Mouse (Mus musculus) myocyte (in vitro differentiated cells): ENCODE measurements around the gene Pld5. TPM values are rescaled to one million over a fixed set of nuclear protein-coding genes. Genes with fewer than 3 reads are reported as not detected.

ENCODE experiments used
- H3K27me3 ChIP-seq: one replicate; pipeline ENCODE4 v1.6.1; 2011; ENCODE audit not compliant: control insufficient read depth, insufficient read depth, insufficient read length
- H3K36me3 ChIP-seq: one replicate; pipeline ENCODE4 v1.6.1; 2011; ENCODE audit not compliant: control insufficient read depth, insufficient read depth
- H3K4me2 ChIP-seq: one replicate; pipeline ENCODE4 v1.6.1; 2011; ENCODE audit warnings: low read depth, control low read depth
- H3K4me3 ChIP-seq: one replicate; pipeline ENCODE4 v1.5.1; 2011; ENCODE audit warnings: mild to moderate bottlenecking, control low read depth, moderate library complexity
- H3K79me2 ChIP-seq: one replicate; pipeline ENCODE4 v1.6.1; 2011; ENCODE audit not compliant: control insufficient read depth, insufficient read depth
- H3ac ChIP-seq: one replicate; pipeline ENCODE4 v1.6.1; 2011; ENCODE audit not compliant: control insufficient read depth, insufficient read length
- CEBPB ChIP-seq: IDR thresholded peaks from 2 replicates; pipeline ENCODE4 v1.6.1; 2011; ENCODE audit warnings: mild to moderate bottlenecking, moderate library complexity; ENCODE audit not compliant: poor library complexity, insufficient read depth, severe bottlenecking
- E2F4 ChIP-seq: IDR thresholded peaks from one replicate; pipeline ENCODE4 v1.6.1; 2011; ENCODE audit warnings: mild to moderate bottlenecking, control low read depth, moderate library complexity; ENCODE audit not compliant: insufficient read depth
- MAX ChIP-seq: IDR thresholded peaks from one replicate; pipeline ENCODE4 v1.6.1; 2011; ENCODE audit warnings: low read depth, mild to moderate bottlenecking, control low read depth
- MYOD1 ChIP-seq, 3 experiments: IDR thresholded peaks; one replicate each; pipeline ENCODE4 v1.6.1; 2011; ENCODE audit warnings: control low read depth in 2 of 3, low read depth in 2 of 3, mild to moderate bottlenecking in 2 of 3, moderate library complexity in 1 of 3; ENCODE audit not compliant: insufficient read length in 2 of 3, control insufficient read depth in 1 of 3
- MYOG ChIP-seq, 3 experiments: IDR thresholded peaks; one replicate each; pipeline ENCODE4 v1.6.1; 2011; ENCODE audit warnings: control low read depth in 2 of 3, low read depth in 2 of 3, mild to moderate bottlenecking in 2 of 3; ENCODE audit not compliant: insufficient read length in 2 of 3, control insufficient read depth in 1 of 3, insufficient read depth in 1 of 3
- POLR2A ChIP-seq: IDR thresholded peaks from one replicate; pipeline ENCODE4 v1.6.1; 2011; ENCODE audit warnings: low read depth, mild to moderate bottlenecking, control low read depth, moderate library complexity; ENCODE audit not compliant: insufficient read length
- POLR2AphosphoS2 ChIP-seq: IDR thresholded peaks from one replicate; pipeline ENCODE4 v1.6.1; 2011; ENCODE audit warnings: low read depth, control low read depth; ENCODE audit not compliant: insufficient read length
- REST ChIP-seq: IDR thresholded peaks from one replicate; pipeline ENCODE4 v1.6.1; 2011; ENCODE audit warnings: mild to moderate bottlenecking, control low read depth, moderate library complexity; ENCODE audit not compliant: insufficient read depth, insufficient read length
- SRF ChIP-seq: IDR thresholded peaks from one replicate; pipeline ENCODE4 v1.6.1; 2011; ENCODE audit warnings: low read depth; ENCODE audit not compliant: control insufficient read depth, insufficient read length
- TCF12 ChIP-seq: IDR thresholded peaks from one replicate; pipeline ENCODE4 v1.6.1; 2011; ENCODE audit warnings: mild to moderate bottlenecking, control low read depth; ENCODE audit not compliant: poor library complexity, insufficient read depth, severe bottlenecking
- TCF3 ChIP-seq: IDR thresholded peaks from one replicate; pipeline ENCODE4 v1.6.1; 2011; ENCODE audit warnings: low read depth, control low read depth; ENCODE audit not compliant: insufficient read length
- USF1 ChIP-seq: IDR thresholded peaks from one replicate; pipeline ENCODE4 v1.6.1; 2011; ENCODE audit warnings: low read depth, mild to moderate bottlenecking, control low read depth, moderate library complexity
- polyA plus RNA-seq: library from polyadenylated mRNA; unstranded; fragments of >200 nt; fragmentation: generic; extraction: Trizol; gene quantifications from one replicate; pipeline ENCODE4 v1.2.1, GENCODE M21; 2012; ENCODE audit warnings: missing spikeins

Gene Pld5
- polyA plus RNA-seq, 1 experiment, result not detected

DNA sequence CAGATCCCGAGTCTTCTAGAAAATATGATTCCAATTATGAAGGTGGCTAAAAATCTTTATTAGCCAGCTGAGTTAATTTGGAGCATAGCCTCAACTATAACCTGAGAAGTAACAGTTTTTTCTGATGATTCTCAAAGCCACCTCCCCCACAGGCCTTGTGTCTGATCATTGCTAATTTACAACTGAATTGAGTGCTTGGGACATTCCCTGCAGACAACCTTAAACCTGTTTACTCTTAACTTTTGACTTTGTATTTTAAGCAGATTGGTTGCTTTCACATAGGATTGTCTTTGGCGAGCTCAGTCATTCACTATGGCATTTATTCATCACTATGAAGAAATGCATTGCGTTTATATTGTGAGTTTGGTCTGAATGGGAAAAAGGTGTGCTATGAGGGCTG is 246.7 kb downstream of the Pld5 start:
- H3K27me3 ChIP-seq, result no peaks in the 10 kb centered on the region
- no peaks in the 10 kb centered on the region for H3K79me2 ChIP-seq
- H3K36me3 ChIP-seq, result no peaks in the 10 kb centered on the region
- no peak overlapping the region for H3K4me3 ChIP-seq
- no peak overlapping the region for H3ac ChIP-seq
- TF ChIP-seq SRF (no peak), MAX (no peak), REST (no peak), POLR2AphosphoS2 (no peak), CEBPB (no peak), POLR2A (no peak), TCF12 (no peak), MYOG (IDR thresholded peaks at IDR 0.05; ENCODE audit: control insufficient read depth in 1 of 3, insufficient read depth in 1 of 3, insufficient read length in 2 of 3, low read depth in 2 of 3) (no peak), E2F4 (no peak), MYOD1 (IDR thresholded peaks at IDR 0.05; ENCODE audit: control insufficient read depth in 1 of 3, insufficient read length in 2 of 3, low read depth in 2 of 3) (no peak), USF1 (no peak), TCF3 (no peak)
- H3K4me2 ChIP-seq, result no peak overlapping the region

DNA sequence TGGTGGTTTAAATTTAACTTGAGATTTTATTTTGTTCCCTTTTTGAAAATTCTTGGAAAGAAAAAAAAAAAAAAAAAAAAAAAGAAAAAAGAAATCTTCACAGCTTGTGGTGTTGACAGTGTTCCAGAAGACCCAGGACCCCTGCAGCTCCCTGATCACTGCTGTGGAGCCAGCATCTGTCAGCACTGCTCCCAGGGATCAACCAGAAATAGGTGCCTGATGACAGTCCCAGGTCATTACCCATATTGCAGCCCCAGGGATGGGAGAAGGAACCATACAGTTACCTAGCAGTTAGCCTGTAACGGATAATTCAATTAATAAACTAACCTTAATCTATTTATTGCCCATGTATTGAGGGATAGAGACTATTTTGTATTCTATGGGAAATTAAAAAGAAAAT is 250.6 kb downstream of the Pld5 start:
- no peak overlapping the region for H3K4me2 ChIP-seq
- H3ac ChIP-seq, result no peak overlapping the region
- H3K79me2 ChIP-seq, result no peaks in the 10 kb centered on the region
- TF ChIP-seq POLR2A (no peak), TCF3 (no peak), USF1 (no peak), MAX (no peak), MYOD1 (IDR thresholded peaks at IDR 0.05; ENCODE audit: control insufficient read depth in 1 of 3, insufficient read length in 2 of 3, low read depth in 2 of 3) (no peak), CEBPB (no peak), POLR2AphosphoS2 (no peak), MYOG (IDR thresholded peaks at IDR 0.05; ENCODE audit: control insufficient read depth in 1 of 3, insufficient read depth in 1 of 3, insufficient read length in 2 of 3, low read depth in 2 of 3) (no peak), E2F4 (no peak), REST (no peak), SRF (no peak), TCF12 (no peak)
- H3K4me3 ChIP-seq, result no peak overlapping the region
- no peaks in the 10 kb centered on the region for H3K27me3 ChIP-seq
- H3K36me3 ChIP-seq, result no peaks in the 10 kb centered on the region

DNA sequence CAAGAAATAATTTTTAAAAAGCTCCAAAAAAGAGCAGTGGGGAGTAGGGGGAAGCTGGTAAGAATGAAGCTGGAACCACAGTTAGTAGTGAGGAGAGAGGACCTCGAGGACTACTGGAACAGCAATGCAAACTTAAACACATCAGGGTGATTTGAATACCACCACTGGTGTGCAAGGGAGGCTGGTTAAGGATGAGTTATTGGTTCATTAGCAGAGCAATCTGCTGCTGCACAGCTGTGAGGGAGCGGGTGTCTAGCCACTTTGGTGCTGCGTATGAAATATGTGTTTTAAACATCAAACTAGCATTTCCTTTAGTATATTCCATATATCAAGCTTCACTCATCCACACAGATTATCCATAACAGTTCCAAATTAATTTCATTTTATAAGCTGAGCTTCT is 256.6 kb downstream of the Pld5 start:
- TF ChIP-seq MAX (no peak), TCF3 (no peak), REST (no peak), CEBPB (no peak), POLR2AphosphoS2 (no peak), POLR2A (no peak)
- Histone ChIP-seq H3K79me2 (no peaks in the 10 kb centered on the region), H3K4me3 (no peak overlapping the region), H3ac (no peak overlapping the region), H3K36me3 (no peaks in the 10 kb centered on the region), H3K4me2 (no peak overlapping the region), H3K27me3 (no peaks in the 10 kb centered on the region)

- no peak for TF ChIP-seq MYOD1 (IDR thresholded peaks at IDR 0.05; ENCODE audit: control insufficient read depth in 1 of 3, insufficient read length in 2 of 3, low read depth in 2 of 3)
- TF ChIP-seq MYOG (IDR thresholded peaks at IDR 0.05; ENCODE audit: control insufficient read depth in 1 of 3, insufficient read depth in 1 of 3, insufficient read length in 2 of 3, low read depth in 2 of 3), result no peak
- no peak for TF ChIP-seq USF1
- TF ChIP-seq REST, result no peak
- no peak for TF ChIP-seq TCF12
- TF ChIP-seq SRF, result no peak
- no peak for TF ChIP-seq E2F4
- no peak for TF ChIP-seq MAX
- Histone ChIP-seq H3ac (no peak overlapping the region), H3K27me3 (no peaks in the 10 kb centered on the region), H3K79me2 (no peaks in the 10 kb centered on the region), H3K36me3 (no peaks in the 10 kb centered on the region), H3K4me2 (no peak overlapping the region), H3K4me3 (no peak overlapping the region)
Observed at GRCm38 (mm10) chr1:176016076-176016475, 259.0 kb downstream of the Pld5 start.

GRCm38 (mm10) chr1:176013497-176014268 is 261.4 kb downstream of the Pld5 start:
- Histone ChIP-seq H3K27me3 (no peaks in the 10 kb centered on the region), H3ac (no peak overlapping the region), H3K79me2 (no peaks in the 10 kb centered on the region), H3K36me3 (no peaks in the 10 kb centered on the region), H3K4me2 (no peak overlapping the region), H3K4me3 (no peak overlapping the region)
- TF ChIP-seq MYOG (IDR thresholded peaks at IDR 0.05; ENCODE audit: control insufficient read depth in 1 of 3, insufficient read depth in 1 of 3, insufficient read length in 2 of 3, low read depth in 2 of 3) (no peak), USF1 (no peak), TCF12 (no peak), REST (no peak), MYOD1 (IDR thresholded peaks at IDR 0.05; ENCODE audit: control insufficient read depth in 1 of 3, insufficient read length in 2 of 3, low read depth in 2 of 3) (no peak), E2F4 (no peak)
